In the genomic region with DNA sequence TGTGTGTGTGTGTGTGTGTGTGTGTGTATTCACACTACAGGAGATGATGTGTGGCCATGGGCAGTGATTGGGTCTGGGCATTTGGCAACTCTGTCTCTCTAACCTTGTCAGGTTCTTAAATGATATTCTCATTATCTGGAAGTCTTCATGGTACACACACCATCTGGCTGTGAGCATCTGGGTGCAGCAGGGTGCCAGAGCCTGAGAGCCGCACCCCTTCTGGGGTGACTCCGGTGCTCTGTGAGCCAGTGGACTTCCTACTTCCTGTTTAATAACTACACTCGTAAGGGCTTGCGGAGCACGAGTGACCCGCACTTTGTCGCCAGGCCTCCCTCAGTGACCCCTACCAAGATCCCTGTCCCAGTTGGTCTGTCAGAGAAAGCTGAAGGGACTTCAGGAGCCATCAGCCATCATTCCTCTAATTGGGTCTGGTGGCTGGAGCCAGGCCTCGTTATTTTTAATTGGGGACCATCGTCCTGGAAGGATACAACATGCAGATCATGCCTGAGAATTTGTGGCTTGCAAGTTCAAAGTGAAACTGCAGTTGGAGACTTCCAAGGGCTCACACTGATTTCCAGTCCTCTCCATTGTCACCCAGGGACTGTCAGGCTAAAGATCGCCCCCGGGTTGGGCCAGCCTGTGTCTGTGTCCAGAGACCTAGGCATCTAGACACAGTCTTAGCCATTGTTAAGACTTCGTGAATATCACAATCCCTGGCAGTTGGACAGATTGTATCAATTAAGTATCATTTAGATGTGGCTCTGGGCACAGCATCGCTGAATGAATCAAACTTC, we compare ENCODE assay signal across 17 mouse cellular contexts. TPM values are rescaled to one million over a fixed set of nuclear protein-coding genes. Genes with fewer than 3 reads are reported as not detected.
A peak's percentile ranks its signal among the peaks of the same experiment; 100 is the strongest.
DNase-seq lines count a peak whose midpoint lies in the region; ATAC-seq and TF ChIP-seq lines count a peak whose summit lies in the region.
"Had no signal": no experiment of that assay in that cellular context is flagged by ENCODE, and none has a peak within 500 bp of the region (broad histone marks: within the 10 kb centered on the region; RNA-seq: fewer than 3 reads in every experiment).

No protein-coding gene starts in this region.

- H3K4me1 ChIP-seq in cerebellum, adult 2 months (ENCODE audit: control insufficient read depth, insufficient read depth, low read length), result no peaks in the 10 kb centered on the region
- H3K4me1 ChIP-seq in embryonic facial prominence, embryonic 12.5 days, result no peaks in the 10 kb centered on the region
- H3K4me1 ChIP-seq in intestine, postnatal 0 days (replicated peaks; ENCODE audit: control insufficient read depth, insufficient read depth, low read length), result no peaks in the 10 kb centered on the region
- H3K4me1 ChIP-seq: intestine, embryonic 15.5 days had no signal

- no peak overlapping the region for H3K27ac ChIP-seq in cerebellum, adult 2 months (ENCODE audit: insufficient read depth, low read length)
- no peak overlapping the region for H3K27ac ChIP-seq in embryonic facial prominence, embryonic 12.5 days
- no peak overlapping the region for H3K27ac ChIP-seq in intestine, postnatal 0 days (ENCODE audit: low read depth, low read length)
- H3K27ac ChIP-seq: embryonic facial prominence, embryonic 13.5 days; intestine, embryonic 15.5 days; limb, embryonic 13.5 days had no signal

- no peak for TF ChIP-seq CTCF in cerebellum, adult 2 months (IDR thresholded peaks at IDR 0.05; ENCODE audit: borderline replicate concordance, insufficient read depth, low read depth, low read length)
- no peak for TF ChIP-seq CTCF in intestine, postnatal 0 days (IDR thresholded peaks at IDR 0.05; ENCODE audit: low read depth)

- no peak overlapping the region for H3K4me3 ChIP-seq in cerebellum, adult 2 months (replicated peaks; ENCODE audit: insufficient read depth, low read depth, low read length)
- no peak overlapping the region for H3K4me3 ChIP-seq in embryonic facial prominence, embryonic 12.5 days
- H3K4me3 ChIP-seq in intestine, postnatal 0 days (ENCODE audit: low read depth, low read length), result no peak overlapping the region
- H3K4me3 ChIP-seq: embryonic facial prominence, embryonic 13.5 days; intestine, embryonic 15.5 days; limb, embryonic 13.5 days had no signal

- intact Hi-C loops in left cerebral cortex, postnatal 25 days (cut with DNase I), result no loop called here

- peak; percentile 47 for ATAC-seq in embryonic facial prominence, embryonic 12.5 days (ENCODE audit: insufficient number of reproducible peaks, insufficient read depth, low FRiP score, low TSS enrichment)
- ATAC-seq in megakaryocyte-erythroid progenitor cell, adult 5-6 weeks (replicated peaks; ENCODE audit: low FRiP score, low TSS enrichment, poor library complexity, severe bottlenecking), result 0 out of 2 replicates have a peak, but pooled peaks have one; percentile 14
- no peak for ATAC-seq in intestine, postnatal 0 days
- no peak for ATAC-seq in CD4-positive, CD25-positive, alpha-beta regulatory T cell, adult 4 months
- ATAC-seq: intestine, embryonic 15.5 days had no signal

- H3K4me2 ChIP-seq in embryonic facial prominence, embryonic 12.5 days (replicated peaks), result no peak overlapping the region
- H3K4me2 ChIP-seq in intestine, postnatal 0 days (replicated peaks; ENCODE audit: low read depth), result no peak overlapping the region
- H3K4me2 ChIP-seq: embryonic facial prominence, embryonic 13.5 days; intestine, embryonic 15.5 days; limb, embryonic 13.5 days; lung, embryonic 14.5 days had no signal

- no peaks in the 10 kb centered on the region for H3K36me3 ChIP-seq in embryonic facial prominence, embryonic 12.5 days
- no peaks in the 10 kb centered on the region for H3K36me3 ChIP-seq in intestine, postnatal 0 days (ENCODE audit: control insufficient read depth, insufficient read depth)
- H3K36me3 ChIP-seq: embryonic facial prominence, embryonic 13.5 days; intestine, embryonic 15.5 days; limb, embryonic 13.5 days had no signal

- no peaks in the 10 kb centered on the region for H3K27me3 ChIP-seq in cerebellum, adult 2 months (ENCODE audit: control insufficient read depth, insufficient read depth, low read length)
- 0 out of 2 replicates have a peak, but pooled peaks cover 8% of the 10 kb centered on the region for H3K27me3 ChIP-seq in embryonic facial prominence, embryonic 12.5 days
- peaks cover 9% of the 10 kb centered on the region; the same call in 1 of the 2 replicates for H3K27me3 ChIP-seq in intestine, postnatal 0 days (replicated peaks; ENCODE audit: control insufficient read depth, insufficient read depth, low read length)
- H3K27me3 ChIP-seq: embryonic facial prominence, embryonic 13.5 days had no signal

- H3K9ac ChIP-seq in embryonic facial prominence, embryonic 12.5 days, result no peak overlapping the region
- H3K9ac ChIP-seq in intestine, postnatal 0 days (ENCODE audit: low read depth, low read length), result no peak overlapping the region
- H3K9ac ChIP-seq: embryonic facial prominence, embryonic 13.5 days; intestine, embryonic 15.5 days; limb, embryonic 13.5 days; lung, embryonic 14.5 days had no signal

- 40% methylated on average over 13 of the region's 13 CpGs for WGBS in cerebellum, adult 2 months
- WGBS in embryonic facial prominence, embryonic 12.5 days, result 43% methylated on average over 13 of the region's 13 CpGs
- 68% methylated on average over 13 of the region's 13 CpGs for WGBS in intestine, postnatal 0 days

- no peak for TF ChIP-seq POLR2A in cerebellum, adult 2 months (IDR thresholded peaks at IDR 0.05; ENCODE audit: borderline replicate concordance, insufficient read depth, low read length)

- DNase-seq in cerebellum, postnatal 10 days, result peak; percentile 26 to 37
- DNase-seq in cerebellum, adult 2 months, result no peak
- peak; percentile 6 to 46 for DNase-seq in left cerebral cortex, postnatal 25 days (ENCODE audit: low spot score in 2 of 2)
- DNase-seq in left cerebral cortex, adult 11 months (ENCODE audit: low spot score), result no peak
- DNase-seq: cerebellum, adult 8-10 months; kidney, postnatal 4 days; lung, embryonic 14.5 days had no signal

- no peaks in the 10 kb centered on the region for H3K9me3 ChIP-seq in embryonic facial prominence, embryonic 12.5 days
- no peaks in the 10 kb centered on the region for H3K9me3 ChIP-seq in intestine, postnatal 0 days (ENCODE audit: control insufficient read depth)
- H3K9me3 ChIP-seq: embryonic facial prominence, embryonic 13.5 days; intestine, embryonic 15.5 days; limb, embryonic 13.5 days had no signal

RNA-seq across cellular contexts. Expression of a gene that starts 4.2 kb away (rescaled TPM):
- 0.67 and 0.69 TPM in 2 replicates for polyA plus RNA-seq in cerebellum, adult 2 months (2012; rRNA removed)
- total RNA-seq in left cerebral cortex, postnatal 25 days (2021), result 1 to 10 TPM; 1.8 to 3.3 TPM
- polyA plus RNA-seq in embryonic facial prominence, embryonic 12.5 days (2016; fragmentation: Nextera tagmentation; extraction: Ambion mirVana), result 1.7 and 1.9 TPM in 2 replicates
- total RNA-seq in megakaryocyte-erythroid progenitor cell, adult 5-6 weeks (2014; fragmentation: Nextera tagmentation), result 0.79 and 2.6 TPM in 2 replicates
- 0.33 and 0.34 TPM in 2 replicates for total RNA-seq in megakaryocyte-erythroid progenitor cell, adult 5-6 weeks (2017)
- polyA plus RNA-seq in intestine, postnatal 0 days (2015; fragmentation: Nextera tagmentation; extraction: Ambion mirVana), result 2.3 and 2.8 TPM in 2 replicates
- polyA plus RNA-seq in CD4-positive, CD25-positive, alpha-beta regulatory T cell, adult 4 months (2017; shearing (Covaris generic)), result 1 to 10 TPM; 4.3 to 5.7 TPM
- total RNA-seq: heart, postnatal 25 days had no signal

RNA-seq across cellular contexts. Expression of a gene that starts 11.2 kb away (rescaled TPM):
- polyA plus RNA-seq in cerebellum, adult 2 months (2012; rRNA removed), result not detected in 2 replicates
- not detected for total RNA-seq in left cerebral cortex, postnatal 25 days (2021)
- polyA plus RNA-seq in embryonic facial prominence, embryonic 12.5 days (2016; fragmentation: Nextera tagmentation; extraction: Ambion mirVana), result 1.7 and 2.2 TPM in 2 replicates
- not detected in 2 replicates for total RNA-seq in megakaryocyte-erythroid progenitor cell, adult 5-6 weeks (2014; fragmentation: Nextera tagmentation)
- total RNA-seq in megakaryocyte-erythroid progenitor cell, adult 5-6 weeks (2017), result not detected in 2 replicates
- polyA plus RNA-seq in intestine, postnatal 0 days (2015; fragmentation: Nextera tagmentation; extraction: Ambion mirVana), result not detected in 2 replicates
- not detected for polyA plus RNA-seq in CD4-positive, CD25-positive, alpha-beta regulatory T cell, adult 4 months (2017; shearing (Covaris generic))
- total RNA-seq: heart, adult 8-10 months; heart, postnatal 25 days; megakaryocyte, adult 5-6 weeks had no signal
- polyA plus RNA-seq: intestine, embryonic 15.5 days; limb, embryonic 13.5 days had no signal

Comparison
In these comparisons a context has a peak if more than half of its experiments do, and no peak if none do; other contexts are left out.
1. DNase-seq: peak in cerebellum, postnatal 10 days (2 of 2) and left cerebral cortex, postnatal 25 days (2 of 2); none in cerebellum, adult 2 months (0 of 2) and left cerebral cortex, adult 11 months (single experiment).
2. ATAC-seq: peak in embryonic facial prominence, embryonic 12.5 days (single experiment) and megakaryocyte-erythroid progenitor cell, adult 5-6 weeks (single experiment); none in intestine, postnatal 0 days (single experiment) and CD4-positive, CD25-positive, alpha-beta regulatory T cell, adult 4 months (single experiment).